Mouse (Mus musculus): ENCODE results near the gene Fndc3b. TPM values are rescaled to one million over a fixed set of nuclear protein-coding genes. Genes with fewer than 3 reads are reported as not detected.

The Fndc3b gene
- total RNA-seq, 1 experiment from 2014 or later, result 105 TPM

DNA sequence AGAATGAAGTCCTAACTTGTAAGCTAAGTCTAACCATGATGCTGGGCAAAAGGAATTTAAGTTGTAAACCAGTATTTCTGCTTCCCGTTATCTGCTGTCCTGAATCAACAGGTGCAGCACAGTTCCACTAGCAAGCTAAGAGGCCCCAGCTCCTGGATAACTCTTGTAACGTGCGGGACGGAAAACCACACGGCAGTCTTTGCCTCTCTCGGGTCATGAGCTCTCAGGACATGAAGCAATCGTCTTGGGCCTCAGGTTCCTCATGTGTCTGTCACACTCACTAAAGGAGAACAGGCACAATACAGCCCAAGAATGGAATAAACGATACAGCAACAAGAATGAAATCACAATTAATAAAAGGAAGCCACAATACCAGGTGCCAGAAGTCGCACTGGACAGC is 93.4 kb downstream of the Fndc3b start:
- DNase-seq, result no peak

DNA sequence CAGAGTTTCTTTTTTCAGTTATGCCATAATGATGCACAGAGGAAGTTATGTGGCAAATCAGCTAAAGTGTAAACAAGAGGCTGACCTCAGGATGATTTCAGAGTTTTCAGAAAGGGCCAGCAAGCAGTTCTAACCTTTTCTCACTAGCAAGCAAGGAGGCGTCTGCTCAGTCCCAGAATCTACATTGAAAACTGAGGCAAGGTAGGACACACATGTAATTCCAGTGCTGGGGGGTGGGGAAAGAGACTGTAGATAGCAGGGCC is 93.9 kb downstream of the Fndc3b start:
- no peak for DNase-seq

DNA sequence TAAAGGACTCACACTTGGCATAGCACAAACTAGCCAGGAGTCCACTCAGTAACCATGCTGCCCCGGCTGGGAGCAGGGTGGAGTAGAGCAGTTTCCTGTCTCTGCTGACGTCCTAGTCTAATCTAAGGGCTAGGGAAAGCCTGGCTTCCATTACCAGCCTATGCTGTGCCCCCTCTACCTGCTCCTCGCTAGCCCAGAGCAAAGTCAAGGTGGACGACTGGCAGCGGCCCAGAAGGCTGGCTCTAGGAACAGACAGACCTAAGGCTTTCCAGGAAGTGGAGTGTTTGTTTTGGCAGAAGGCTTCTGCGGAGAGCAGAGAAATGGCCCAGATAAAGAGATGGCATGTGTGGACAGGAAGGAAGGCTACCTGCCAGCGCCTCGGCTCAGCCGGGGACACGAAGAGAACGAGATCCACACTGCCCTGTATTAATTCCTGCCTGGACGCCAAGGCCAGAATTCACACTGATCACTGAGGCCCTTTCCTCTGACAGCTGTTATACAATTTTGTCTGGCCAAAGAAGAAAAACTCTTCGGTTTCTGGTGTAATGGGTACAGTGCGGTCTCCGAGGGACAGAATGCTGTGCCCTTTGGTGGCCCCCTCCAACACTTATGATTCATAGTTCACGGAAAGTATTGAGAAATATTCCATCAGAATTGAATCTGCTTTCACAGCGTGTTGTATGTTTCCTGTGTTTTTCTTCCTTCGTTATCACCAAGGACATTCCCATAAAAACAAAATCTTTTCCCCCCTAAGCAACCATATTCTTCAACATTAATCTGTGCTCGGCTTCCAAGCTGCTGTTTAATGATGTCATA is 94.5 kb downstream of the Fndc3b start:
- peak; percentile 77 for DNase-seq

DNA sequence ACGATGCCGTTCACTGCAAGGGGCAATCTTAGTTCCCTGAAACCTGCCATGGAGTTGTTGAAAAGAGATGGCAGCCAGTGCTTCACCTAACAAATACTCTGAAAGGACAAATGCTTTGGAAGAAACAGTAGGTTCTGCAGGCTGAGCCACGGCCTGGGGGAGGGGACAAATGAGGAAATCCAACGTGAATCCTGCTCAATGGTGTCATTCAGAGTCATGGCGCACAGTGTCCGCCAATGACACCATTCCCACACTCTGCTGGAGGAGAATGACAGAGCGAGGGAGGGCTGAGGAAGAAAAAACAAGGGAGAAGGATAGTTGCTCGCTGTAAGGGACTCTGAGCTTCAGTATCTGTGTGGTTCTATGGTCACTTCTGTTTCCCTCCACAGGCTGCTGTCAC is 95.6 kb downstream of the Fndc3b start:
- peak; percentile 46 for DNase-seq

DNA sequence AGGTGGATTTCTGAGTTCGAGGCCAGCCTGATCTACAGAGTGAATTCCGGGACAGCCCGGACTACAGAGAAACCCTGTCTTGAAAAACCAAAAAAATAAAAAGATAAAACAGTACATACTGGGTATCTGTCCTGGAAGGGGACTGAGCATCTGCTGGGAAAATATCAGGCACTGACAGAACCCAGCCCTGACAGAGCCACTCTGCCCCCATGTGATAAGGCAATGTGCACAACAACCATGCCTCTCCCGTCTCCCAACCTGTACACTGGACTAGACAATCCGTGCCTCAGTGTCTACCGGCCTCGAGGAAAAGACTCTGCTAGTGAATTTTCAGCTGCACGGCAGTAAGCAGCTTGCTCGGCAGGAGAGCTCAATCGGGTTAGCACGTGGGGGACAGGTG is 97.3 kb downstream of the Fndc3b start:
- no peak for DNase-seq

DNA sequence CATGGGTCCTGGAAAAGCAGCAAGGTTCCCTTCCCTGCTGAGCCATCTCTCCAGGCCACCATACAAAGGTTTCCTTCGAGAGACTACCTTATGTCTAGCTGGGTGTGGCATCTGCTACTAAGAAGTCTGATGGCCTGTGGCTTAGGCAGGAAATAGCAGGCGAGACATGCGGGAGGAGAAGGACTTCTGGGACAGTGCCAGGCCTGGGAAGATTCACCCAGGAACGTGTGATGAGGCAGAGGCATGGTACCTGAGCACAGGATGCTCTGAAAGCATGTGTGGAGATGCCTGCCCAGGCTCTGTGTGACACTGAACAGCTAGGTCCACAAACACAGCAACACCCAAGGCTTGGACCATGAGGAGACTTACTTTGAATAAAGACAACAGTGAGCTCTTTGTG is 98.1 kb downstream of the Fndc3b start:
- no peak for DNase-seq

- no peak for DNase-seq
These were observed 99.1 kb downstream of the Fndc3b start for GRCm38 (mm10) chr3:27611986-27612385.

GRCm38 (mm10) chr3:27610547-27610946 is 100.6 kb downstream of the Fndc3b start:
- DNase-seq, result no peak

- no peak for DNase-seq
These were observed 101.0 kb downstream of the Fndc3b start for GRCm38 (mm10) chr3:27610089-27610488.

- DNase-seq, result peak; percentile 35
These were observed 103.3 kb downstream of the Fndc3b start for GRCm38 (mm10) chr3:27607796-27608151.

DNA sequence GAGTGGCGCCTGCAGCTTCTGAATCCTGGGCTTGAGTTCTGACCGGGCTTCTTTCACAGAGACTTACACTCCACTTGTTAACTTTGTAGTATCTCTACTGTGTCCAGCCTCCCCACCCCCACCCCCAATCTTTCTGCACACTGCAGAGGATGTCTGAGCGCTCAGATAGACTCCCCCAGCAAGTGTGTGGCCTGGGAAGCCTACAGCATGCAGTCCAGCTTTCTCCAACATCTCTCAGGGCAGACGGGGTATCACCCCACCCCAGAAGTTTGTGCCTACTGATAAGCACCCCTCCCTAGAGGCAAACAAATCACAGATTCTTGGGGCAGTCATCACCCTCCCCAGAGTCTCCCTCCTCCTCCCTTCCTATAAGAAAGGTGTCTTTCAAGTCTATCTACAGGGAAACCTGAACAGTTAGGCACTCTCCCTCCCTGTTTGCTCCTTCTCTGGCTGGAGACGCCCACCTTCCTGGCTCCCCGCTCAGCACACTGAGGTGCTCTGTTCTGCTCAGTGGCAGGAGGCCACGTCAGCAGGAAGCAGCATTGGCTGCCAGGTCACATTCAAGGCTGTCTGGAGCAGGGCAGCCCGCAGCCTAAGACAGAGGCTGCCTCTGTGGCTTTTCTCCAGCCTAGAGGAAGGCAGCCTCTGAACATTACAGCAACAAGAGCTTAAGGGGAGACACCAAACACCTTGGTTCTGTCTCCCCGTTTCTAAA is 103.9 kb downstream of the Fndc3b start:
- DNase-seq, result peak; percentile 83

GRCm38 (mm10) chr3:27606626-27607025 is 104.5 kb downstream of the Fndc3b start:
- no peak for DNase-seq

DNA sequence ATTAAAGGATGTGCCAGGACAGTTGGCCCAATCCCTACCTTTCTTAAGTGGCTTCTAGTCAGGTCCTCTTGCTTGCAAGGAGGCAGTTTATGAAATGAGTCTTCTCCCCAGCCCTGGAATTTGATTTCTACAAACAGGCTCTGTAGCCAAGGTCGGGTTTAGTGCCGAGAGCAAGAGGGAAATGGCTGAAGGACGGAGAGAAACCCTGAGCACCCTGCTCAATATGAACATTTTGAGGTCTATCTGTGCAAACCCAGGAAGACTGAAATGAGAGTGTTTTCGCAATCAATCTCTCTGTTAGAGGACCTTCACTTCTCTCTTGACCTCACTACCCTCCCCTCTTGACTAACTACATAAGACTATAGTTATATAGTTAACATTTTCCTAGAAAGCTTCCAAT is 105.5 kb downstream of the Fndc3b start:
- DNase-seq, result peak; percentile 45

DNA sequence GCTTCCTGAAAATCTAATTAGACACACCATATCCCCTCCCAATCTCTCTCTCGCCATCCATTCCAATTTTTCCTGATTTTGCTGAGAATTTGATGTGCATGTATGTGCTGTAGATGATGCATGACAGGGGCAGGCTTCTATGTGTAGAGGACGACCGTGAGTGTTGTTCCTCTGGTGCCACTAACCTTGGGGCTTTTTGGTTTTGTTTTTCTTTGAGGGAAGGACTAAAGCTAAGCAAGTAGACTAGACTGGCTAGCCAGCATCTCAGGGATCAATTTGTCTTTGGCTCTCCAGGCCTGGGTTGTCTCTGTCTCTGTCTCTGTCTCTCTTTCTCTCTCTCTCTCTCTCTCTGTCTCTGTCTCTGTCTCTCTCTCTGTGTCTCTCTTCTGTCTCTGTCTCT is 106.0 kb downstream of the Fndc3b start:
- DNase-seq, result no peak

DNA sequence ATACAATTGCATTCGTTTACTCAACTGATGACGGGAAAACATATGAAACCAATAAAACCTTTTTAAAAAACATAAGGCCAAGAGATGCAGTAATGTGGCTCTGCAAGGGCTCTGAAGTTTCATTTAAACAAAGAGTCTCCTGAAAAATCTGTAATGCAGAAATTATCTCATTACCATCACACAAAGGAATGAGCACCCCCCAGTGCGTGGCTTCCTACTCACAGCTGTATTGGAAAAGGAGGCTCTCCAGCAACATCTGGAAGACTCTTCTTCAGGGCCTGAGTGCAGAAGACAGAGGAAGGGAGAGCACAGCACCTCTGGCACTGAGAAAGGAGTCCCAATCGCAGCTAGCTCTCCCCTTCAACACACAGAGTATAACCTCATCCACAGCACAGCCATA is 106.5 kb downstream of the Fndc3b start:
- no peak for DNase-seq

DNA sequence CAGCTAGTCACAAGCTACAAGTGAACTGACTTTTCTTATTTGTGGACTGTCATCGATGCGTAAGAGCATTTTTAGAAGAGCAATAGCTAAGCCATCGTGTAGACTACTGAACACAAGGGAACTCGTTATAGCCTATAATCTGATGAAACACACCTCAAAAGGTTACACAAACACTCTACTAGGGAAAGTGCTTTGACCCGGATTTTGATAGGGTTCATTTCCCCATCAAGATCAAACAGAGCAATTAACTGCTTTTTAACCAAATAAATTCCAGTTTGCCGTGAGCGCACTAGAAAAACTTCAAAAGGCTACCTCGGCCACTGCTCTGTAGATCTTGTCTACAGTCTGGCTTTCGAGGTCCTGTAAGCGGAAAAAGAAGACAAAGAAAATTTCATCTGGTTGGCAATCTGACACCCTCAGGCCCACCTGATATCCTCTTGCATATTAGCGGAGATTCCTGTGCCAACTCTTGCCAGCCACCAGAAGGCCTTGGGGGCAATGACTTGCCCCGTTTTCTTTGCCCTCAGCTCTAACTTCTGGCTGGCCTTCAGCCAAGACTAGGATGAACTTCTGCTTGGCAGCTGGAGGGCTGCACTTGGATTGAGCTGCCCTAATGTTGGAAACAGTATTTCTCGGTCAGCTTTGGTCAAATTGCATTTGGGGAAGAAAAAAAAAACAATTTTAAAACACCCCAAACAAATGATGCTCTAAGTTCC is 107.0 kb downstream of the Fndc3b start:
- DNase-seq, result peak; percentile 53

GRCm38 (mm10) chr3:27600645-27601044 is 110.5 kb downstream of the Fndc3b start:
- DNase-seq, result no peak

- no peak for DNase-seq
These were observed 110.9 kb downstream of the Fndc3b start for GRCm38 (mm10) chr3:27600197-27600596.

DNA sequence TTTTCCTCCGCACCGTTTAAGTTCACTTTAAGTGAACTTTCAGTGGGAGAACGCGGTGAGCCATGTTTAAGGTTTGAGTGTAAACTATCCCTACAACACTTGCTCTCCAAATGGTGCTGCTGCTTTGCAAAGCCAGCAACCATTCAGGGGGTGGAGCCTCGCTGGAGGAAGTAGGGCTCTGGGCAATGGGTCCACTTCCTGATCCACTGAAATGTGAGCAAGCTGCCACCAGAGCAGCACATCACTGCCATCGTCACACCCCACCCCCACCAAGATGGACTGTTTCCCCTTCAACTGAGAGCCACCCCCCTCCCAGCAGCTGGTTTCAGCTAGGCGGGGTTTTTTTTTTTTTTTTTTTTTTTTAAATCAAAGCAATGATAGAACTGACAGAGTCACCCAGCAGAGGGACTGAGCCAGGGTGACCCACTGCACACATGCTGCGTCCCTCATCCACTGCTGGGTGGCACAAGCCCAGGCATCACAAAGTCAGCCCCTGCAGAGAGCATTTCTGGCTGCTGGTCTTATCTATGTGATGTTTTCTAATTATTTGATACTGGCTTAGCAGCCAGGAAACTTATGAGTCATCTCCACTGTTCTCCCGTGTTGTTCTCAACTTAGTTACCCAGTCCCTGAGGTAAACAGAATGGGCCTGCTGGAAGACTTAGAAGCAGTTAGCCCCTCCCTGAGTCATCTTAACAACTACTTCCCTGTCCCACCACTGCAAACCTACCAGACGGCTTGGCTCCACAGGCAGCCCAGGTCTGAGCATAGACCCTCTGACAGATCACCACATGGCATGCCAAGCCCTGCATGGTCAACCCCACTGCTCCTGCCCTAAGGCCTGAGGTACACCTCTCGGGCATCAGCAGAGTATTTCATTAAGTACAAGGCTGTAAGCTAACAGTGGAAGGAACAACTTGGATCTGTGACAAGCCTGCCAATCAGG is 112.4 kb downstream of the Fndc3b start:
- no peak for DNase-seq

DNA sequence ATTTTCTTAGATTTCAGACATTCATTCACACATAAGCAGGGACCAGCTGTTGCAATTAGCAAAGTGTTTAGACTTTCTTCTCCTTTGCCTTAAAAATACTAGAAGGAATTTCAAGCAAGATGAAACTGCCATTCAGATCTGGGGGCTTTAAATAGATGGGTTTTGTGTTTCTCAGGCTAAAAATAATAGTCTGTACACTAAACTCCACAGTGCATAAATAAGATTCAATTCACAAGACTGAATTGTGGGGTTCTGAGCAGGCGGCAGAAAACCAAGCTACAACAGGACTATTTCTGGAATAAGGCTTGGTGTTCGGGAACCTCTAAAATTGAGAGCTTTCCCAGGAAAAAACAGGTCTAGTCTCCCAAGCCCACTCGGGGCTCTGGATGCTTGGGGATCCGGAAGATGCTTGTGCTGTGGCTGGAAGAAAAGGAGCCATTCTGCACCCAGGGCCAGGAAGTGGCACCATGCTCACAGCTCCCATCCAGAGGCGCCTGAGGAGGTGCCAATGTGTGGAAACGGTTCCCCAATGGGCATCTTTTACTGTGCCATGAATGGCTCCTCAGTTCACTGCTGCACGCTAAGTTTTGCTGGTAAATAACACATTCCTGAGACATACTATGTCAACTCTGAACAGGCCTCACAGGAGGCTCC is 117.5 kb downstream of the Fndc3b start:
- DNase-seq, result no peak

- DNase-seq, result no peak
These were observed 118.2 kb downstream of the Fndc3b start for GRCm38 (mm10) chr3:27592728-27593484.

Data from adrenal gland, postnatal 14 days (tissue).